25 mouse cellular contexts compared by ENCODE assay signal in genomic region chr16:41957811-41958210, GRCm38 (mm10).
DNase-seq lines count a peak whose midpoint lies in the region; ATAC-seq lines count a peak whose summit lies in the region.
"Had no signal": no experiment of that assay in that cellular context is flagged by ENCODE, and none has a peak within 500 bp of the region (broad histone marks: within the 10 kb centered on the region; RNA-seq: fewer than 3 reads in every experiment).

No protein-coding gene starts in this region.

- H3K4me3 ChIP-seq in heart, embryonic 11.5 days (ENCODE audit: low read depth, low read length), result no peak overlapping the region
- H3K4me3 ChIP-seq in limb, embryonic 10.5 days, result no peak overlapping the region
- H3K4me3 ChIP-seq: embryonic facial prominence, embryonic 12.5 days; embryonic facial prominence, embryonic 15.5 days; gastrocnemius, adult 2 months; heart, embryonic 10.5 days; hindbrain, embryonic 10.5 days; hindbrain, embryonic 13.5 days; intestine, embryonic 15.5 days had no signal

- DNase-seq in cerebellum, postnatal 4 days (ENCODE audit: low spot score in 2 of 2), result no peak
- peak; percentile 8 for DNase-seq in heart, adult 11 months
- peak; percentile 28 to 32 for DNase-seq in cerebellum, postnatal 10 days
- no peak for DNase-seq in limb, embryonic 10.5 days (ENCODE audit: low spot score)
- DNase-seq in heart, adult 9 months (ENCODE audit: low spot score in 2 of 2), result no peak
- no peak for DNase-seq in thymus, postnatal 4 days
- DNase-seq: adrenal gland, postnatal 10 days; adrenal gland, postnatal 36 days; forebrain, postnatal 0 days; gastrocnemius, adult 2 months; gastrocnemius, postnatal 14 days; heart, adult 18-20 months; kidney, adult 11 months; kidney, adult 8-10 months had no signal

- H3K9ac ChIP-seq in heart, embryonic 11.5 days (ENCODE audit: low read depth, low read length), result no peak overlapping the region
- H3K9ac ChIP-seq: embryonic facial prominence, embryonic 12.5 days; embryonic facial prominence, embryonic 15.5 days; forebrain, postnatal 0 days; hindbrain, embryonic 13.5 days; intestine, embryonic 15.5 days had no signal

- H3K36me3 ChIP-seq in heart, embryonic 11.5 days (ENCODE audit: control insufficient read depth, insufficient read depth, low read length), result no peaks in the 10 kb centered on the region
- no peaks in the 10 kb centered on the region for H3K36me3 ChIP-seq in limb, embryonic 10.5 days
- H3K36me3 ChIP-seq: embryonic facial prominence, embryonic 12.5 days; embryonic facial prominence, embryonic 15.5 days; heart, embryonic 10.5 days; intestine, embryonic 15.5 days had no signal

- 79% methylated on average over 3 of the region's 3 CpGs for WGBS in heart, embryonic 11.5 days (ENCODE audit: insufficient replicate concordance)
- 92% methylated on average over 3 of the region's 3 CpGs for WGBS in limb, embryonic 10.5 days

- no peaks in the 10 kb centered on the region for H3K4me1 ChIP-seq in heart, embryonic 11.5 days (ENCODE audit: control insufficient read depth, insufficient read depth, low read length)
- H3K4me1 ChIP-seq in limb, embryonic 10.5 days, result no peaks in the 10 kb centered on the region
- H3K4me1 ChIP-seq: embryonic facial prominence, embryonic 12.5 days; embryonic facial prominence, embryonic 15.5 days; heart, embryonic 10.5 days; hindbrain, embryonic 10.5 days; hindbrain, embryonic 13.5 days; intestine, embryonic 15.5 days had no signal

- peak; percentile 49; the same call in 1 of the 2 replicates for ATAC-seq in cerebellum, adult (ENCODE audit: insufficient number of reproducible peaks, low FRiP score, low TSS enrichment)
- no peak for ATAC-seq in heart, embryonic 11.5 days (replicated peaks; ENCODE audit: insufficient number of reproducible peaks, low FRiP score, low TSS enrichment)
- ATAC-seq: activated CD4-positive, CD25-positive, alpha-beta regulatory T cell, adult 4 months; forebrain, embryonic 14.5 days; forebrain, postnatal 0 days; hindbrain, embryonic 16.5 days; intestine, embryonic 15.5 days had no signal

- no peak overlapping the region for H3K4me2 ChIP-seq in heart, embryonic 11.5 days
- H3K4me2 ChIP-seq: embryonic facial prominence, embryonic 12.5 days; embryonic facial prominence, embryonic 15.5 days; hindbrain, embryonic 13.5 days; intestine, embryonic 15.5 days had no signal

- no peaks in the 10 kb centered on the region for H3K9me3 ChIP-seq in heart, embryonic 11.5 days (replicated peaks; ENCODE audit: control insufficient read depth, low read length)
- H3K9me3 ChIP-seq in limb, embryonic 10.5 days (replicated peaks), result no peaks in the 10 kb centered on the region
- H3K9me3 ChIP-seq: embryonic facial prominence, embryonic 12.5 days; embryonic facial prominence, embryonic 15.5 days; hindbrain, embryonic 13.5 days; intestine, embryonic 15.5 days had no signal

- H3K27ac ChIP-seq in heart, embryonic 11.5 days (ENCODE audit: low read depth, low read length), result no peak overlapping the region
- H3K27ac ChIP-seq in limb, embryonic 10.5 days, result no peak overlapping the region
- H3K27ac ChIP-seq: embryonic facial prominence, embryonic 12.5 days; embryonic facial prominence, embryonic 15.5 days; gastrocnemius, adult 2 months; heart, embryonic 10.5 days; hindbrain, embryonic 10.5 days; hindbrain, embryonic 13.5 days; intestine, embryonic 15.5 days had no signal

- H3K27me3 ChIP-seq in heart, embryonic 11.5 days (ENCODE audit: control insufficient read depth, insufficient read depth, low read length), result no peaks in the 10 kb centered on the region
- H3K27me3 ChIP-seq in limb, embryonic 10.5 days (ENCODE audit: low read depth, poor library complexity, severe bottlenecking), result no peaks in the 10 kb centered on the region
- H3K27me3 ChIP-seq: embryonic facial prominence, embryonic 12.5 days; embryonic facial prominence, embryonic 15.5 days; hindbrain, embryonic 13.5 days; intestine, embryonic 15.5 days had no signal

Comparison
In these comparisons a context has a peak if more than half of its experiments do, and no peak if none do; other contexts are left out.
1. DNase-seq: peak in heart, adult 11 months (single experiment) and cerebellum, postnatal 10 days (2 of 2); none in cerebellum, postnatal 4 days (0 of 2), limb, embryonic 10.5 days (single experiment), heart, adult 9 months (0 of 2) and thymus, postnatal 4 days (single experiment).